ENCODE assay signal across 9 mouse cellular contexts in the genomic region with DNA sequence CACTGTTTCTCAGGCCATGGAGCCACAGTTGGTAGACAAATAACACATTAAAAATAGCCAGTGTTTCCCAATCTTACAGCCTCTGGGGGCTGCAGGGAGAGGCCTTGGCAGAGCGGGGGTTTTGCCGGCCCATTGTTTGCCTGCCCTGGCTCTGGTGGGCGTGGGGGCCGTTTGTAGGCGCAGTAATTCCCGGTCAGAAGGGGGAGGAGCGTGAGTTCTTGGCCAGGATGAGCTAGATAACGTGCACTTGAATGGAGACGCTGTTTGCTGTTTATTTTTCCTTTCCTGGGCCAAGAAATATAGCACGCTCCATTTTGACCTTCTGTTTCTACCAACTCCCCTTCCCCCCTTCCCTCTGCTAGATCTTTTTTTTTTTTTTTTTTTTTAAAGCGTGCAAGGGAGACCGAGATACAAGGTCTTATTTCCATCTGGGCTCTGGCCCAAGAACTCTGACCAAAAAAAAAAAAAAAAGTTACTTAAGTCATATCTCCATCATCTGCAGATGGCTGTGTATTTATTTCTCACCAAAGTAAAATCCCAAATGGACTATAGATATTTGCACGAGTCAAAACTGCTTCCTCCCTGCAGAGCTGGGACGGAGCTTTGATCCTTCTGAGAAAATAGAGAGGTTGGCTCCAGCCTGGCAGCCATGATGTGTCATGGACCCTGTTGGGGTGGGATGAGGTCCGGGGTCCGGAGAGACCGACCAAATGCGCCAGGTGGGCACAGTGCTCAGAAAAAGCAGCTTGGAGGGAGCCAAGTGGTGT.
DNase-seq lines count a peak whose midpoint lies in the region; ATAC-seq lines count a peak whose summit lies in the region.
"Had no signal": no experiment of that assay in that cellular context is flagged by ENCODE, and none has a peak within 500 bp of the region (broad histone marks: within the 10 kb centered on the region; RNA-seq: fewer than 3 reads in every experiment).

No protein-coding gene starts in this region.

- peaks cover 29% of the 10 kb centered on the region for H3K4me1 ChIP-seq in hindbrain, embryonic 13.5 days (replicated peaks)
- H3K4me1 ChIP-seq in limb, embryonic 15.5 days = peaks cover 89% of the 10 kb centered on the region

- 0 out of 2 replicates have a peak, but pooled peaks cover 2% of the 10 kb centered on the region for H3K27me3 ChIP-seq in hindbrain, embryonic 13.5 days
- no peaks in the 10 kb centered on the region for H3K27me3 ChIP-seq in limb, embryonic 15.5 days
- H3K27me3 ChIP-seq: midbrain, embryonic 12.5 days had no signal

- no peak for ATAC-seq in hindbrain, embryonic 13.5 days (ENCODE audit: low FRiP score)
- ATAC-seq in limb, embryonic 15.5 days (ENCODE audit: insufficient number of reproducible peaks, low FRiP score, low TSS enrichment, low read depth) = peak; percentile 56; the same call in 1 of the 2 replicates
- ATAC-seq in monocyte, adult 5-6 weeks (replicated peaks; ENCODE audit: insufficient number of reproducible peaks, low FRiP score, low TSS enrichment, poor library complexity, severe bottlenecking) = no peak

- H3K4me3 ChIP-seq in hindbrain, embryonic 13.5 days = no peak overlapping the region
- H3K4me3 ChIP-seq in limb, embryonic 15.5 days = no peak overlapping the region
- H3K4me3 ChIP-seq: midbrain, embryonic 12.5 days had no signal

- H3K9me3 ChIP-seq in hindbrain, embryonic 13.5 days = no peaks in the 10 kb centered on the region
- H3K9me3 ChIP-seq in limb, embryonic 15.5 days = no peaks in the 10 kb centered on the region
- H3K9me3 ChIP-seq: midbrain, embryonic 12.5 days had no signal

- H3K9ac ChIP-seq in hindbrain, embryonic 13.5 days = 0 out of 2 replicates have a peak overlapping the region, but pooled peaks have one; percentile 56
- H3K9ac ChIP-seq in limb, embryonic 15.5 days = no peak overlapping the region
- H3K9ac ChIP-seq: midbrain, embryonic 12.5 days had no signal

- 43% methylated on average over 18 of the region's 18 CpGs for WGBS in hindbrain, embryonic 13.5 days
- WGBS in limb, embryonic 15.5 days = 22% methylated on average over 18 of the region's 18 CpGs

- H3K27ac ChIP-seq in hindbrain, embryonic 13.5 days = peak overlapping the region; percentile 52
- H3K27ac ChIP-seq in limb, embryonic 15.5 days = peak overlapping the region; percentile 87

- peak; percentile 99 for DNase-seq in 3T3-L1 (ENCODE audit: low read depth, low spot score)
- peak; percentile 72 for DNase-seq in adrenal gland, adult 8-10 months
- DNase-seq in gastrocnemius, adult 8-10 months (ENCODE audit: low spot score in 2 of 2) = peak; percentile 76 to 87
- DNase-seq in ovary, postnatal 14 days (ENCODE audit: low spot score) = peak; percentile 69
- DNase-seq in left cerebral cortex, adult 18-20 months (ENCODE audit: low spot score in 2 of 2) = no peak

- H3K4me2 ChIP-seq in hindbrain, embryonic 13.5 days = no peak overlapping the region
- H3K4me2 ChIP-seq in limb, embryonic 15.5 days = no peak overlapping the region
- H3K4me2 ChIP-seq: midbrain, embryonic 12.5 days had no signal

- no peaks in the 10 kb centered on the region for H3K36me3 ChIP-seq in hindbrain, embryonic 13.5 days
- no peaks in the 10 kb centered on the region for H3K36me3 ChIP-seq in limb, embryonic 15.5 days
- H3K36me3 ChIP-seq: midbrain, embryonic 12.5 days had no signal

Comparison
In these comparisons a context has a peak if more than half of its experiments do, and no peak if none do; other contexts are left out.
1. DNase-seq: peak in 3T3-L1 (single experiment), adrenal gland, adult 8-10 months (single experiment), gastrocnemius, adult 8-10 months (2 of 2) and ovary, postnatal 14 days (single experiment); none in left cerebral cortex, adult 18-20 months (0 of 2).